Mouse (Mus musculus): ENCODE measurements around the gene Rps6kb2.

The Rps6kb2 gene

DNA sequence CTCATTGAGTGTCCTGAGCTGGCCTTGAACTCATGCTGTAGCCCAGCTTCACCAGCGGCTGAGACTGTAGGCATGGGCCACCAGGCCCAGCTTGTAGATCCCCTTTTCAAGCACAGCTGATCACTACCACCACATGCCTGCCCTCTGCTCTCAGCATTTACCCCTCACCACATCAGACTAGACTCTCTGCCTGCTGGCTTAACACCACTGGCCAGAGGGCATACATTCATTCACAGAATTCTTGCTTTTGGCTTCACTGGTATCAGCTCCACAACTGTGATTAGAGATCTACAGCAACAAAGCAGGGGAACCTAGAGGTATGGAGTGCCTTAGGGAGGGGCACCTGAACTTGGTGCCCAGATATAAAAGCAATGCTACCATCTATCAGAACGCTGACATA, 42.7 kb downstream of the Rps6kb2 start:
- no peak for DNase-seq (ENCODE audit: low read depth, low spot score)

DNA sequence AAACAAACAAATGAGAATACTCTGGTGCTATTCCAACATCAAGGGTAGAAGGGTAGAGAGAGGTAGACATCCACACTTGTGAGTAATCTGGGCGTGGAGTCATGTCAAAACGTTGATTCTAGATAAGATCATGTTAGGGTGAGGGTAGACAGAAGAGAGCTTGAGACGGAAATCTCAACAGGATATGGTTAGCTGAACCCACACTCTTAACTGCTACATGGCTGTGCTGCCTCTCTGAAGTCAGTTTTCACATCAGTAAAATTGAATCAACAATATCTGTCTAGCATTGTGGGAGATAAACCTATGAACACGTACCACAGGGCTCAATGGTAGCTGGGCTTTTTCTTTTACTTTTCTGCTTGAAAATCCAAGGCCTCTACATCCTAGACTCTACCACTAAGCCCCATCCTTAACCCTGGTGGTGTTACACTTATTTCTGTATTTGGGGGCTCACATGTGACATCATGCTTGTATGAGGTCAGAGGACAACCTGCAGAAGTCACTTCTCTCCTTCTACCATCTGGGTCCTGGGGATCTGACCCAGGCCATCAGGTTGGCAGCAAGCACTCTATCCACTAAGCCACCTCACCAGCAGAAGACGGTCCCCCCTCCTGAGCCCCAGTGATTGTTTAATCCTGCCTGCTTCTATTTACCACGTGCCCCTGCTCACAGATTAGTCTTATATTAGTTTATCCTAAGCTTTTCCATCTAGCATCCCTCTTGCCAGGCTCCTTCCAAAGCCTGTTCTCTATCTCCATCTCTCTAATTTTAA, 43.3 kb downstream of the Rps6kb2 start:
- no peak for DNase-seq (ENCODE audit: low read depth, low spot score)

DNA sequence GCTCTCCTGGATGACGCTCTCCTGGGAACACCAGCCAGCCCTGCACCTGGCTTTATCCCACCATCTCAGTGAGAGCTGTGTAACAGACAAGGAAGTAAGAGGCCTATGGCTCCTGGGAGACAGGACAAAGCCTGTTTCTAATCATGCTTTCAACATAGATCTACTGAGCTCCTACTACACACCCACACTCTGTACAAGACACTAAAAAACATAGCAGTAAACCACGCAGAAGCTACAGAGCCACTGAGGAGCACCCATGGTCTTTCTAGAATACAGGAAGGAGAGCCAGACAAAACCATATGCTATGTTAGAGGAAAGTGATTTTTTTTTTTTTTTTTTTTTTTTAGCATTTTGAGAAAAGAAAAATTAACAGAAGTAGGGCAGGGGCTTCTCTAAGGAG, 44.8 kb downstream of the Rps6kb2 start:
- DNase-seq (ENCODE audit: low read depth, low spot score), result no peak

DNA sequence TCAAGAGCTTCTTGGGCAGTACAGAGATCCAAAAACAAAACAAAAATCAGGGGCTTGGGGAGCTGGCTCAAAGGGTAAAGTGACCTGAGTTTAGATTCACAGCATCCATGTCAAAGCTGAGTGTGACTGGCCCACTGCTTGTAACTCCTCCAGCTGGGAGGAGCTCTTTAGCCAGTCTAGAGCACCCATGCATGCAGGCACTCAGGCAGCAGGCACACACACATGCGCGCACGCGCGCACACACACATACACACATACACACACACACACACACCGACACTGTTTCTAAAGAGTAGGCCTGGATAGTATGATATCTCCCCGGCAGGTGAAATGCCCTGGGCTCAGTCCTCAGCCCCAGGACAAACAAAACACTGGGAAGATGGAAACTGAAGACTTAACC, 46.1 kb downstream of the Rps6kb2 start:
- DNase-seq (ENCODE audit: low read depth, low spot score), result no peak

DNA sequence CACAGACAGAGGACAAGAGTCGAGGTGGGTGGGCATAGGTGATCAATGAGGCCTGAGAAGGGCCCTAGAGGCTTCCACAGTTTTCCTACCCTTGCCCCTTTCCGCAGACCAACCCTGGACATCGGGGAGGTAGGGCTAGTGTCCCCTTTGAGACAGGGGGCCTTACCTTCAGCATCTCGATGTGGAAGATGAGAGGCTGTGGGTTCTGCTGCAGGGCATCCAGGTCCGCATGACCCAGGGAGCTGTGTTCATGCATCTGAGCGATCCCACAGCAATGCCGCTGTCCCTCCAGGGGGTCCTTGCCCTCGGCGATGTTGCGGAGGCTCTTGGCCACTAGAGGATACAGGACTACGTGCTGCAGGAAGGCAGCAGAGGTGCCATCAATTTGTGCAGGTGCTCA, 47.3 kb downstream of the Rps6kb2 start:
- DNase-seq (ENCODE audit: low read depth, low spot score), result no peak

DNA sequence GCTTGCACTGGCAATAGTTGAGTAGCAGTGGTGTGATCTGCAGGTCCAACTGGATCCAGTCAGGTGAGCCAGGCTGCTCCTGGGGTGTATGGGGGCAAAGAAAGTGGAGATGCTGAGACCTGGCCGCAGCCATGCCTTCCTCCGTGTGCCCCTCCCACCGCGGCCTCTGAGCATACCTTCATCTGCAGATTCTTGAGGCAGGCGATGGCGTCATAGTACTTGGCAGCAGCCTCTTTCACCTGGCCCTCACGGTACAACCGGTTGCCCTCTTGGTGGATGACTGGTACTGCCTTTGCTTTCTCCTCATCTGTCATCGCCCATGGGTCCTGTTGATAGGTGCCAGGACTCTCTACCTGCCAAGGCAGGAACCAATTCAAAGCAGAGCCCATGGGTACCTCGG, 48.0 kb downstream of the Rps6kb2 start:
- DNase-seq (ENCODE audit: low read depth, low spot score), result no peak

DNA sequence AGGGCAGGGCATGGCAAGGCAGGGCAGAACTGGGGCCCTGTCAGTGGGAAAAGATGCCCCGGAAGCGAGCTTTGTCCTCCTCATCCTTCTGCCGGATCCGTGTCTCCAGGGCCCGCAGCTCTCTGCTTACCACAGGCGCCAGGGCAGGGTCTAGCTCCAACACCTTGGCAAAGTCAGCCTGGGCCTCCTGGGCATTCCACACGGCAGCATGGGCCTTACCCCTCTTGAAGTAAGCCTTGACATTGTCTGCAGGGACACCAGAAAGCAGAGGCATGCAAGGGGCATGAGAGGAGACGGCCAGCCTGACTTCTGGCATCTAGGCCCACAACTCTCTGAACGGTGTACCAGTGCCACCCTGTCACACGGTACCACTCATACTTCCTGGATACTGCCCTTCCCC, 48.6 kb downstream of the Rps6kb2 start:
- DNase-seq (ENCODE audit: low read depth, low spot score), result no peak

DNA sequence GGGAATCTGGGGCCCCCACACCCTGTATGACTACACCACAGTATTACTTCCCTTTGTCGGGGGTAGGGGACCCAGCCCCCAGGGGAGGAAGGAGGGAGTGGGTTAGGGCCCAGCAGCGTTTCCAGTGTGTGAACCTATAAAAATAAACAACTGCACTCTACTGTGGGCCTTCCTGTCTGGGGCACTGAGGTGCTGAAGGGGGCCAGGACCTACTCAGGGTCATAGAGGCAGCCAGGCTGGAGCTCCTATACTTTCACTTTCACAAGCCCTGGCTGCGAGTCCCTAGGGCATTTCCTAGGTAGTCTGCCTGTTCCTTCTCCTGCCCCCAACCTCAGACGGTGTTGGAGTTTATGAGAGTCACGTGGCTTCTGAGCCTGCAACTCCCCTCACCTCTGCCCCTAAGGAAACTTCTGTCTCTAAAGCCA, 49.3 kb downstream of the Rps6kb2 start:
- DNase-seq (ENCODE audit: low read depth, low spot score), result no peak

DNA sequence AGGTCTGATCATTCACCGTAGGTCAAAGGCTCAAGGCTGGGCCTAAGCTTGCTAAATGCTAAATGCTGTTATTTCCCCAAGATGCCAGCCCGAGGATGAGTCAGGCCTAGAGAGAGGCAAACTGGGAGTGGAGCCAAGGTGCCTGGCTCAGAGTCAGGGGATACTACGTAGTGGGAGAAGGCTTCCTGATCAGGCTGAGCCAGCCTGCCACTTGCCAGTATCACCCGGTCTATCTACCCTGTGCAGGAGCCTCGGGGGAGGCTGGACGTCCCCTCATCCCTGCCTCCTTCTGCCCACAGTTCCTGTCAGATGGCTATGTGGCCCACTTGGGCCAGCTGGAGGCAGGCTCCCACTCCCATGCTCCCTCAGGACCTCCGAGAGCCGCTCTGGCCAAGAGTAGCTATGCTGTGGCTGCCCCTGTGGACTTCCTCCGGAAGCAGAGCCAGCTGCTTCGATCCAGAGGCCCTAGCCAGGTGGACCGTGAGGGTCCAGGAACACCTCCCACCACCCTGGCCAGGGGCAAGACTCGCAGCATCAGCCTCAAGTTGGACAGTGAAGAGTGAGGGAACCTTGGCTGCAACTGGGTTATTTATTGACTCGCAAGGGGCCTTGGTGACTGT, 49.9 kb downstream of the Rps6kb2 start:
- DNase-seq (ENCODE audit: low read depth, low spot score), result no peak

DNA sequence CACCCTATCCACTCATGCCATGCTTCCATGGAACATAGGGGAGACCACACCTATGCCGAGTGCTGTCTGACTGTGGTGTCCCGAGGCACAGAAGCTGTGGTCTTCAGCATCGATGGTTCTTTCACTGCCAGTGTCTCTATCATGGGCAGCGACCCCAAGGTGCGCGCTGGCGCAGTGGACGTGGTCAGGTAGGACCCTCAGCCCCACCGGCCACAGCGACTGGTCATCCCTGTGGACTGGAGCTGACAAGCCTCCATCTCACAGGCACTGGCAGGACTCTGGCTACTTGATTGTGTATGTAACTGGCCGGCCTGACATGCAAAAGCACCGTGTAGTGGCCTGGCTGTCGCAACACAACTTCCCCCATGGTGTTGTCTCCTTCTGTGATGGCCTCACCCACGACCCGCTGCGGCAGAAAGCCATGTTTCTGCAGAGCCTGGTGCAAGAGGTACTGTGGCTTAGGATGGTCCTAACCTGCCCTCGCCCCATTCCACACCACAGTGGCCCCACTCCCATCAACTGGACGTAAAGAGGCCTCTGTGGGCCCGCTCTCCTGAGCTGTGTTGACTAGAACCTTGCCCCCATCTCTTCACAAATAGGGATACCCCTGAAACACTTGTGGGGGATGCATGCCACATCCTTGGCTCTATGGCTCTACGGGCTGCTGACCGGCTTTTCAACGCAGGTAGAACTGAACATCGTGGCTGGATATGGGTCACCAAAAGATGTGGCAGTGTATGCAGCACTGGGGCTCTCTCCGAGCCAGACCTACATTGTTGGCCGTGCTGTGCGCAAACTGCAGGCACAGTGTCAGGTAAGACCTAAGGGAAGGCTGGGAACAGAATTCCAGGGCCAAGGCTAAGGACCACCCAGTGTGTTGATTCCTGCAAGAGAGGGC, 50.8 kb downstream of the Rps6kb2 start:
- no peak for DNase-seq (ENCODE audit: low read depth, low spot score)

DNA sequence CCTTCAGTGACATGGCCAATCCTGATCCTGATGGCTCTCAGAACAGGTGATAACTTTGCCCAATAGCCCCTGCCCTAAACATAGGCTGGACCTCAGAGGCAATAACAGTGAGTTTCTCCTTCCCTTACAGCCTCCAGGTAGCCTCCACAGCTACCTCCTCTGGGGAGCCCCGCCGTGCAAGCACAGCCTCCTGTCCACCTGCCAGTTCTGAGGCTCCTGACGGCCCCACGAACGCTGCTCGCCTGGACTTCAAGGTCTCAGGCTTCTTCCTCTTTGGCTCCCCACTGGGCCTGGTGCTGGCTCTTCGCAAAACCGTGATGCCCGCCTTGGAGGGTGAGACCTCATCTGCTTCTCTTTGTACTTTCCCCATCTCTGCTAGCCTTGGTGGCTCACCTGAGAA, 54.6 kb downstream of the Rps6kb2 start:
- DNase-seq (ENCODE audit: low read depth, low spot score), result no peak

DNA sequence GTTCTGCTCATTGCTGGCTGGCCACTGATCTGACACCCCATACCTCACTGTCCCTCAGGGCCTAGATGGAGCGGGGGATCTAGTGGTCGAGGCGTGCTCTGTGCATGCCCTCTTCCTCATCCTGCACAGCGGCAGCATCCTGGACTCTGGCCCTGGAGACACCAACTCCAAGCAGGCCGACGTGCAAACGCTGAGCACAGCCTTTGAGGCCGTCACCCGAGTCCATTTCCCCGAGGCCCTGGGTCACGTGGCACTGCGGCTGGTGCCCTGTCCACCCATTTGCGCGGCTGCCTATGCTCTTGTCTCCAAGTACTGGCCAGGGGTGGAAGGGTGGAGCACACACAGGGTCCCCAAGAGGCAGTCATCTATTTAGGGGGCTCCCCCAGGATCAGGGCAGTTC, 56.5 kb downstream of the Rps6kb2 start:
- DNase-seq (ENCODE audit: low read depth, low spot score), result no peak

DNA sequence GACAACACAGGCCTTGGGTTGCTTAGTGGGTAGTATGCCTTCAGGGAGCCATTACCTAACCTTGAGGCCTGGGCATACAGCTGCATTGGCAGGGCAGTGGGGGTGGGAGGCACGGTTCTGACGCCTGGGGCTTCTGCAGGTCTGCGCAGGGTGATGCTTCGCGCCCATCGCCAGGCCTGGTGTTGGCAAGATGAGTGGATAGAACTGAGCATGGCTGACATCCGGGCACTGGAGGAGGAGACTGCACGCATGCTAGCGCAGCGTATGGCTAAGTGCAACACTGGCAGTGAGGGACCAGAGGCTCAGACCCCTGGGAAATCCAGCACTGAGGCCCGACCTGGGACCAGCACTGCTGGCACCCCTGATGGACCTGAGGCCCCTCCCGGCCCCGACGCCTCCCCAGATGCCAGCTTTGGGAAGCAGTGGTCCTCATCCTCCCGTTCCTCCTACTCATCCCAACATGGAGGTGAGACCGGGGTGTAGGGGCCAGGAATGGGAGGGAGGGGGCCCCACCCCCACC, 58.4 kb downstream of the Rps6kb2 start:
- DNase-seq (ENCODE audit: low read depth, low spot score), result no peak

Measured in c-Kit-negative CD71-positive TER-119-positive erythroid progenitor cells, embryonic 14.5 days (primary cell).